Mouse (Mus musculus) urinary bladder, adult 18-20 months (tissue): ENCODE data around the gene Cox6a1.
A peak's percentile ranks its signal among the peaks of the same experiment; 100 is the strongest.
"Not testable (repeated sequence)": the region's sequence is repeated elsewhere in the genome, so short reads cannot be mapped to it uniquely, and the experiment has no call there.

Experiments
- DNase-seq, 2 experiments: peaks; one replicate each; pipeline ENCODE4 v3.0.0; 2022; ENCODE audit warnings: low spot score in 2 of 2, mixed read lengths in 2 of 2

Cox6a1 gene

DNA sequence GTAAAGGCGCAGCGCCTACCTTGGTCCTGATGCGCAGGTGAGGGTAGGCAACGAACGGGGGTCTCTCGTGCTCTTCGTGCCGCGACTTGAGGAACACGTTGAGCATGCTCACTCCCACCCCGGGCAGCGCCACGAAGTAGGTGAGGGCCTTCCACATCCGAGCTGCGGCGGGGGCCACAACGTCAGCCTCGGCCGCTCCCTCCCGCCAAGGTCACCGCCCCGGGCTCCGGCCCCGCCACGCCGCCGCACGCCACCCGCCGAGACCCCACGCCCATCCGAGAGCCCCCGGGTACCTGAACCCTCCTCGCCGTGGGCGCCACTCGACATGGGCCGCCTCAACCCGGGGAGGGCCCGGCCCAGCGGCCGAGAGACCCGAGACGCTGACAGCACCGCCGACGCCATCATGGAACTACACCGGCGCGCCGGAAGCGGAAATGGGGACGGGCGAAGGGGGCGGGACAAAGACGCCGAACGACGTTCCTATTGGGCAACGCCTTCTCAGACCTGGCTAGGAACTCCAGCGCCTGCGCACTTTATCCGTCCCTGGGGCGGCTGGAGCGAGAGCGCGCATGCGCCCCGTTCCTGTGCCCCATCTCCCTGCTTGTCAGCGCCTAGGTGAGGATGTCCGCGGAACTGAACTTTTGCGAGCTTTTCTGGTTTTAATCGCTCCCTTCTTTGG, at the start of gene Cox6a1:
Gene Cox6a1 (minus strand): TSS at position 436 of the 679 bp plus-strand sequence.
- peak; percentile 96 for DNase-seq

DNA sequence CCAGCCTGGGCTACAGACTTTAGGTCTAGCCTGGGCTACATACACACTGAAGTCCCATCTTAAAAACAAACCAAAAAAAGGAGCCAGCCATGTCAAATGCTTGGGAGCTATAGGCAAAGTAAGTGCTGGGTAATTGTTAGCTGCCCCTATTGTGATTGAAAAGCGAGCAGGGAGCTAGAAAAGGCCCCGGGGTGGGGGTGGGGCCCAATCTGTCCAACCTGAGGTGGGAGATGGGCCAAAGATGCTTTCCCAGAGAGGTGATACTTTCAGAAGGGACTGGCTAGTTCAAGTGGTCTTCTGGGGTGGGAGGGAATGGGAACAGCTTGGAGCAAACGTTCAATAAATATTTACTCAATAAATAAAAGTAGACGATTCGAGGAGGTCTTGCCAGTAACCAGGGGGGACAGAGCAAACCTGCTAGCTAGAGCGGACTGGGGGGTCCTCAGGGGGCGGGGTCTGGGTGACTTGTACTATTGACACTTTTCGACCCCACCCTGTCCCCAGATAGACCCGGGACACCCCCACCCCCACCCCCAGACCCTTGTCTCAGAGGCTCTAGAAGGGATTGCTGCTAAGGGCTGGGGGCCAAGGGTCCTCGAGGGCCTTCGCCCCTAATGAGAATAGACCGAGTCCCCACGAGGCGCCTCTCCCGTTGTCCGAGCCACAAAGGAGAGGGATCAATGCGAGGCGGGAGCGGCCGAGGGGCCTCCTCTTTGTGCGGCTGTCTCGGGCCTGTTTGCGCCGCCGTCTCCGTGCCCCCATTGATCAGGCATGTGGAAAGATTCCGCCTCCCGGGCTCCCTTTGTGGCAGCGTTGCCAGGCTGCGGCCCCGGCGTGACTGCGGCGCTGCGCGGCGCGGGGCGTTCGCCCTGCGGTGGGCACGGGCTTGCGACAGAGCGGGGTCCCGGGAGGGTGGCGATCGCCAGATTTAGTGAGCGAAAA, 49.3 kb upstream of the Cox6a1 start:
- no peak for DNase-seq

DNA sequence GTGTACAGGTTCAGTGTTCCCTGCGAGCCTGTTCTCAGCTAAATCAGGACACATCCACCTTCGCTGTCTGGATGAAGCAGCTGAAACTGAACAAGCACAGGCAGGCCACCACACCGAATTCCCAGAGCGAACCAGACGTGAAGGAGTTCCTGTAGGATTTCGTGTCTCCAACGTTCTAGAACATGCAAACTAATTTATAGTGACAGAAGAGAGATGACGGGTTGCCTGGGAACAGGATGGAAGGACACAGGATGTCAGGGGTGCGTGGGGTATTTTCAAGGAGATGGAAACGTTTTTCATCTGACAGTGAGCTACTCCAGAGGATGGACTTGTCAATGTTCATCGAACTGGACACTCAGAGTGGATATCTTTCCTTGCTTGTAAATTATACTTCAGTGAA, 47.9 kb upstream of the Cox6a1 start:
- DNase-seq: no peak

DNA sequence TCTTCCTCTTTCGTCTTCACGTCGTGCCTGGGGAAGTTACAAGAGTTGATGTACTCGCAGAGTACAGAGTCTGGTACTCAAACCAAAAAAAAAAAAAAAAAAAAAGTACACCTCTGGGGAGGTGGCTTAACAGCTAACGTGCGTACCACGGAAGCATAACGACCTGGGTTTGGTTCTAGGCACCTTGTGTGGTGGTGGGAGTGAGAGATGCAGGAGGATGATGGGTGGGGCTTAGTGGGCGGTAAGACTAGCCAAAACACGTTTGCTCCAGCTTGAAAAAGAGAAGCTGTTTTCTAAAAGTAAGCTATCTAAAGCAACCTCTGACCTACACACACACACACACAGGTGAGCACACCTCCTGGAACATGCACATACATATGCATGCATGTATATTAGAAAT, 46.1 kb upstream of the Cox6a1 start:
- no peak for DNase-seq

DNA sequence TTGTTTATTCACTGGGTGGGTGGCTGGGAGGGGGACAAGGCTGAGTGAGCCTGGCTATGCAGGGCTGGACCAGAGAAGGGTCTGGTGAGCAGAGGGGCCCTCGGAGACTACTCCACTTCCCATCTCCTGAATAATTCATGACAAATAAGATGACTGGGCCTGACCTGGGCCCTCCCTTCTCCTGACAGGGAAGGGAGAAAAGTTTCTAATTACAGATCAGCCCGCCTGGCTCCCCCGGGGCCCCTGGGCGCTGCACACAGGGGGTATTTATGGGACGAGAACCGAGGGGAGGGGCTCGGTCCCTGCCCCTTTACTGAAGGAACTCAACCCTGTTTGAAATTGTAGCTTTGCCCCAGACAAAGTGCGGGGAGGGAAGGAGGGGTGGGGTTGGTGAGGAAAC, 45.4 kb upstream of the Cox6a1 start:
- no peak for DNase-seq

DNA sequence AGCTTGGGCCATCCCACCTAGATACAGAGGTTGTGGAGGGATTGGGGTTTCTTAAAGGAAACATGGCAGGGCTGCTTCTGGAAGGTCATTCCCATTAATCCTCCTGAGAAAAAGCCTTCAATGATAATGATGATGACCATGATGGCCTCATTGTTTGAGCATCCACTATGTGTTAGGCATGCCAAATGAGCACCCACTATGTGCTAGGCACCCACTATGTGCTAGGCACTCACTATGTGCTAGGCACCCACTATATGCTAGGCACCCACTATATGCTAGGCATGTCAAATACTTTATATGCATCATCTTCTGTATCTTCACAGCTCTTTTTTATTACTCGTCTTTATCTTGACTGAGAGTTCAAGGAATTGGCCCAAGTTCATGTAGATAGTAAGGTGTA, 44.2 kb upstream of the Cox6a1 start:
- no peak for DNase-seq

DNA sequence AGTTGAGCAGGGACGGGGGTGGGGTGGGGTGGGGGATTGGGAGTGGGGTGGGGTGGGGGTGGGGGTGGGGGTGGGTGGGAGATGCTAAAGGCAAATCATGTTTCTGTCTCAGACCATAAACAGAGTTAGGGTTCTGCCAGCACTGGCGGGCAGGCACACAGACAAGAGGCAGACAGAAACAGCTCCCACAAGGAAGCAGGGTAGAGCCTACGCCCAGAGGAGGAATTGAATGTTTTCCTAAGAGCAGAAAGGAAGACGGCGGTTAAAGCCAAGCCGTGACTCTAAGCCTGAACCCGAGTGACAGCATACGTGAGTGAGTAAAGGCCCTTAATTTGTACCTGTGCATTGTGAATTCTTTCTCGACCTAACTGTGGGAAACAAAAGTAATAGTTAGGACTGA, 43.2 kb upstream of the Cox6a1 start:
- DNase-seq: no peak

DNA sequence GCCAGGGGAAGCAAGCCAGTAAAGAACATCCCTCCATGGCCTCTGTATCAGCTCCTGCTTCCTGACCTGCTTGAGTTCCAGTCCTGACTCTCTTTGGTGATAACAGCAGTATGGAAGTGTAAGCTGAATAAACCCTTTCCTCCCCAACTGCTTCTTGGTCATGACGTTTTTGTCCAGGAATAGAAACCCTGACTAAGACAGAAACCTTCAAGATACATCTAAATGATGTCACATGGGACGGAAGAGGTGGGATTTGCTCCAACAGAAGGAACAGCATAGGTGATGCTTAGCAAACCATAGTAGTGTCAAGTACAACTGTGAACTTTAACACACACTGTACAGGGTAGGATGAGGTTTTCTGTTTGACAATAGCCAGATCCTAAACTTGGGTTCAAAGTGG, 30.1 kb upstream of the Cox6a1 start:
- not testable (repeated sequence) for DNase-seq

DNA sequence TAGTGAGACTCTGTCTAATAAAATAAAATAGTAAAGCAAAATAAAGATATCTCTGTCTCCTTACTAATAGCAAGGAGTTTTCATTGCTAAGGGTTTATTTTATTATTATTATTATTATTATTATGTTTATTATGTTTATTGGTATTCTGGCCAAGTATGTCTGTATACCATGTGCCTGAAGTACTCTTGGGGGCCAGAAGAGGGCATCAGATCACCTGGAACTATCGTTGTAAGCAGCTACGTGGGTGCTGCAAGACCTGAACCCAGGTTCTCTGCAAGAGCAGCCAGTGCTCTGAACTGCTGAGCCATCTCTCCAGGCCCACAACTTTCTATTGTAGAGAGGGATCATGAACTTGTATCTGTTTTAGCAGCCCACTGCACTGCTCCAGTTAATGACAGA, 26.7 kb upstream of the Cox6a1 start:
- no peak for DNase-seq

DNA sequence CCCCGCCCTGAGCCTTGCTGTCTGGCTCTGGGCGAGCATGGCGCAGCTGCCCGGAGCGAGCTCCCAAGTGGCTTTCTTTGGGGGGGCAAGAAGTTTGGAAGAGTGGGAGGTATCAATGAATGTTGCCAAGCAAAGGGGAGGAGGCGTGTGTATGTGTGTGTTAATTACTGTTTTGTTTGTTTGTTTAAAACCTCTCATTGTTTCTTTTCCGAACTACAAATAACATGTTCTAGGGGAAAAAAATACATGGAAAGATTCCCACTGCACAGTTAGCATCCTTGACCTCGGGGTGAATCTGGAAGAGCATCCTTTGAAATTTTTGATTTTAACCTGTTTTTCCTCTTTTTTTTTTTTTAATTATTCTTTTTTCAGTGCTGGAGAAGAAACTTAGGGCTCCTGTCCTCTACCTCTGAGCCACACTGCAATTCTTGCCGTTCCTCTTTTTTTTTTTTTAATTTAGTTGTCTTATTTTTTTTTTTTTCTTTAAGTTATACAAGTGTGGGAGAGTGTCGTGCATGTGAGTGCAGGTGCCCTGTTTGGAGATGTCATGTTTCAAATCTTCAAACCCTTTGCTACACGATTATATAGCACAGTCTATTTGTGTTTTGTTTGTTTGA, 25.5 kb upstream of the Cox6a1 start:
- DNase-seq: no peak

DNA sequence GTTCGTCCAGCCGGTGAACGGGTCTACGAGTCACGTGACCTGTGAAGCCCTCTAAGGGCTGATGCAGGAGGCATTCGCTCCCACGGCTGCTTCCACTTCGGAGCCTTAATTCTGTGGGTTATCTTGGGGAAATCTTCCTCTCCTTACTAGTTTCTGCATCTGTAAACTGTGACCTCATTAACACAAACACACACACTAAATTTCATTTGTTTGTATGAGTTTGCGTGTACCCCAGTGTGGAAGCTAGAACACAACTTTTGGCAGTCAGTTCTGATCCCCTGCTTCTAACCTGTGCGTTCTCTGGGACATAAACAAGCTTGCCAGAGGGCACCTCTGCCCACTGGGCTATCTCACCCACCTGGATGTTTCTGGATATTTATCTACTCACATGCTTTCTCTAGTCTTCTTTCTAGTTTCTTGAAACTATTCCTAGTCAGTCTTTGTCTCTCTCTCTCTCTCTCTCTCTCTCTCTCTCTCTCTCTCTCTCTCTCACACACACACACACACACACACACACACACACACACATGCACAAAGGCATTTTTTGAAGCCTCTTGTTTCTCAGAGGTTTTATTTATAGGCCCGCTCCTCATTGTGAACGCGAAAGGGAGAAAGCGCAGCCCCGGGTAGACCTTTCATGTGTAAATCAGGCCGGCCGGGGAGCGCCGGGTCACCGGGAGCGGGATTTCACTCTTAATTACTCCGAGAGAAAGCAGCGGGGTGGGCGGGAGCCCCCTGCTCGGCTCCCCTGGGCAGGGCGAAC, 24.8 kb upstream of the Cox6a1 start:
- DNase-seq: no peak

DNA sequence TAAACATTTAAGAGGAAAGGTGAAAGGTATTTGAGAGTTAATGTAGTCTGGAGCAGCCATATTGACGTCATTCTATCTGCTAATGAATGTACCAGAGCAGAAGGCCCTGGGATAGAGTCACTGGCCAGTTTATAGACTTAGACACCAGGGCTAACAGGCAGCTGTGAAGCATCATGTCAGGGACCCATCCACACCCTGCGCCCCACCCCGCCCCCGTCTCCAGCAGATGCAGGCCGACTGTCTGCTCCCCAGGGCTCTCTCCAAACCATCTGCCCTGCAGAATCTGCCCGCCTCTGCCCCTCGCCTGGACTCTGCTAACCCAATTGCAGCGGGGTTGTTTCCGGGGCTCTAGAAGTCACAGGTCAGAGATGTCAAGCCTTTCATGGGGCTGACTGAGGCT, 23.0 kb upstream of the Cox6a1 start:
- DNase-seq: peak in 1 of 2 experiments; percentile 40

DNA sequence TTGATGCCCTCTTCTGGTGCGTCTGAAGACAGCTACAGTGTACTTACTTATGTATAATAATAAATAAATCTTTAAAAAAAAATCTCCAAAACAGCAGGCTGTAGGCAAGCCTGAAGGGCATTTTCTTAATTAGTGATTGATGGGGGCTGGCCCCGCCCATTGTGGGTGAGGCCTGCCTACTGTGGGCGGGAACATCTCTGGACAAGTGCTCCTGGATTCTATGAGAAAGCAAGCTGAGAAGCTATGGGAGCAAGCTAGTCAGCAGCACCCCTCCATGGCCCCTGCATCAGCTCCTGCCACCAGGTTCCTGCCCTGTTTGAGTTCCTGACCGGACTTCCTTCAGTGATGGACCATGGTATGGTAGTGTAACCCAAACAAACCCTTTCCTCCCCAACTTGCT, 16.0 kb upstream of the Cox6a1 start:
- no peak for DNase-seq

DNA sequence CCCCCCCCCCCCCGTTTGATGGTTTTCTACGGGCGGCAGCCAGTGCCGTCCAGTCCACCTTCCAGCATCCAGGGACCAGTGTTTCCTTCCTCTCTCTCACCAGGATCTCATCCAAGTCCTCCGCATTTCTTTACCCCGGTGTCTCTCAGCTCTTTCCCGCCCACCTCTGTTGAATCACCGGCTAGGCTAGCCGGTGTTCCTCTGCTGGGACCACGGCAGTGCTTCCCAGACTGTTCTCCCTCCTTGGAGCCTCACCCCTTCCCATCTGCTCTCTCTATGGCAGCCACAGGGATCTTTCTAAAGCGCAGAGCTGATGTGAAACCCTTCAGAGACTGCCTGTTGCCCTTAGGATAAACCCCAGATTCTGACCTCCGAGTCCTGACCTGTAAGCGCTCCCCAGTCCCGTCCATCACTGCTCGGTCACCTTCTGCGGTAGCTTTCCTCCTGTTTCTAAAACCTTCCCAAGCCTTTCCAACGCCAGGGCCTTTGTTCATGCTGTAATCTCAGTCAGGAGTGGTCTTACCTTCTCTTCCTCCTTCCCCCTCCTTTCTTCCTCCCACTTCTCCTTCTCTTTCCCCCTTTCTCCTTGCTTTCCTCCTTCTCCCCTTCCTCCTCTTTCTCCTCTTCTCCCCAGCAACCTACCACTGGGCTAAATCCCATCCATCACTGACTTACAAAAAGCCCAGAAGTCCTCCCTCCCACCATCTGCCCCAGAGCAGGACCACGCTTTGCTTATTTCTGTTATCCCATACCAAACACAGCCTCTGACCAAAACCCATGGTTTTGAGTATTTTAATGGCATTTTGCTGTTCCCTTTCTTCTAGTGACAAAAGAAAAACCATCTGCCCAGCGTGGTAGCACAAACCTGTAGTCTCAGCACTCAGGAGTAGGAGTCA, 14.3 kb upstream of the Cox6a1 start:
- DNase-seq: no peak

DNA sequence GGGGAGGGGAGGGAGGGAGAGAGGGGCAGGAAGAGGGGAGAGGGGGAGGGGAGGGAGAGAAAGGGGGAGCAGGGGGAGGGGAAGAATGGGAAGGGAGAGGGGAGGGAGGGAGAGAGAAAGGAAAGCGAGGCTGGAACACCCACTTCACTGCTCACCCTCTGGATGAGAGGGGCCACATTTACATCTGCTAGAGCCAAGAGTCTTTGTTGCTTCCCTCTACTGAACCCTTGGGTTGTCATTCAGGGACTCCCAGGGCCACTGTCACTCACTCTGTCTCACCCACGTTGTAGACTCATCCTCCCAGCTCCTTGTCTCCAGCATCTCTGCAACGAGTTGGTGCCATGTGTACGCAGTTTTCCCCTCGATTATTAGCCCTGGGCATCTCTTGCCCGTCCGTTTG, 13.4 kb upstream of the Cox6a1 start:
- DNase-seq: no peak

DNA sequence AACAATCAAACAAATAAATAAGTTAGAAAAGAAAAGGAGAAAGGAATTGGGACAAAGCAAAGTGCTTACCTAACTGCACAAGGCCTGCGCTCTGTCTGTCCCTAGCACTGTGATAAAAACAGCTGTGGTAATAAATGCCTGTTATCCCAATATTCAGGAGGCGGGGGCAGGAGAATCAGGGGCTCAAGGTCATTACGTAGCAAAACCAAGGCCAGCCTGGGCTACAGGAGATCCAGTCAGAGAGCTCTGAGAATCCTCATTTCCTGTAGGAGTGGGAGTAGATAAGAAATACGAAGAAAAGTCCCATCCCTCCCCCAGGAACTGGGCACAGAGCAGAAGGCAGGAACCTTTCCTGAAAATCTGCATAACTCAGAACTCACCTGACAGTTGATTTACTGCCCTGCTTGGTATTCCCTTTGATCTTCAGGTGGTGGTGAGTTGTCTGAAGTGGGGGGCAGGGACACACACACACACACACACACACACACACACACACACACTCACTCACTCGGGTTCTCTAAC, 11.1 kb upstream of the Cox6a1 start:
- DNase-seq: no peak

DNA sequence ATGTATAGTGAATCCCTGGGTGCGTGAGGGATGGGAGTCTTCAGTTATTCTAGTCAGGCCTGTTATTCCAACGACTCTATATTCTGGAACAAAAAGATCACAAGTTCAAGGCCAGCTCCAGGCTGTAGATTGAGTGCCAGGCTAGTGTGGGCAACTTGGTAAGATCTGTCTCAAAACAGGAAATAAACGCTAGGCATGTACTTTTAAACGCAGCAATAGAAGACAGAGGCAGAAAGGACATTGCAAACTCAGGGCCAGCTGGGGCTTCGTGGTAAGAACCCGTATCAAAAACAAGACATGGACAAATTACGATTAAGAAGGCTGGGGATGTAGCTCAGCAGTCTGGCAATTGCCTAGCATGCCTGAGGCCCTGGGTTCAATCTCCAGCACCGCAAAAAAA, 10.7 kb upstream of the Cox6a1 start:
- DNase-seq: no peak

DNA sequence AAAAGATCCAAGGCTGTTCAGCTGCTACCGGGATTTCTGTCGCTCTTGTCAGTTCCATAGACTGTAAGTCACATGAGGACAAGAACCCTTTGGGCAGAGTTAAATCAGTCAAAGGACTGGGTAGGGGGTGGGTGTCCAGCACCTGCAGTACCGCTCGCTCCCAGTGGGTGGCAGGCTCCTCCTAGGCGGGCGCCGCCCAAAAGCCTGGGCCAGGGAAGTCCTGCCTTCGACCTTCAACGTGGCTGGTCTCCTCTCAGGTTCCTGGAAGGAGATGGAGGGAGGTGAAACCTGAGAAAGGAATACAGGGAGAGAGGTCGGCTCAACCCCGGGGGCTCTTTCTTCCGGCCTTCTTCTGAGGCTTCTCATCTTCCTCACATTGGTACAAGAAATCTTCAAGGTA, 10.1 kb upstream of the Cox6a1 start:
- DNase-seq: peak; percentile 53 to 83

DNA sequence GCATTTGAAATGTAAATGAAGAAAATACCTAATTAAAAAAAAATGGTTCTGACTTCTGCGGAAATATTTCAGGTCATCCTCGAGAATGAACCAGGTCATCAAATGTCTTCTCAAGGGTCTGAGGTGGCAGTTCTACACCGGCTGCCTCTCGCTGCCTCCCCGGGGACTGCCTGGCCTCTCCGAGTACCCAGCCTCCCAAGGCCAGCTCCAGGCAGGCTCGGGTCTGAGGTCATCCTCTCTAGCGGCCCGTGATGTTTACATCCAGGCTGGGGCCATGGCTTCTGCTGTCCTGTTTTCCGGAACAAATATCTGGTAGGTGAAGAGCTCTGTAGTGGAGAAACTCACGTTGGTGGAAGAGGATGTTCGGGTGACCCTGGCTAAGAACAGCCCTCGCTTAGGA, 6.3 kb upstream of the Cox6a1 start:
- no peak for DNase-seq

DNA sequence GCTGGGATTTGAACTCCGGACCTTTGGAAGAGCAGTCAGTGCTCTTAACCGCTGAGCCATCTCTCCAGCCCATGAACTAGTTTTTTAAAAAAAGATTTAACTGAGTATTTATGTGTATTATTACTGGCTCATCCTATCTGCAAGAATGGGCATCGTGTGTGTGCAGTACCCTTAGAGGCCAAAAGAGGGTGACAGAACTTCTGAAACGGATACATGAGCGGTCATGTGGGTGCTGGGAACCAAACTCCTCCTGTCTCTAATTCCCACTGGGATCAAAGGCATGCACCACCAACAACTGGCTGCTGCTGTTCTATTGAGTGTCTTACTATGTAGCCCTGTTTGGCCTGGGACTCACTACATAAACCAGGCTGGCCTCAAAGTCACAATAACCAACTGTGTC, 2.6 kb upstream of the Cox6a1 start:
- DNase-seq: no peak

DNA sequence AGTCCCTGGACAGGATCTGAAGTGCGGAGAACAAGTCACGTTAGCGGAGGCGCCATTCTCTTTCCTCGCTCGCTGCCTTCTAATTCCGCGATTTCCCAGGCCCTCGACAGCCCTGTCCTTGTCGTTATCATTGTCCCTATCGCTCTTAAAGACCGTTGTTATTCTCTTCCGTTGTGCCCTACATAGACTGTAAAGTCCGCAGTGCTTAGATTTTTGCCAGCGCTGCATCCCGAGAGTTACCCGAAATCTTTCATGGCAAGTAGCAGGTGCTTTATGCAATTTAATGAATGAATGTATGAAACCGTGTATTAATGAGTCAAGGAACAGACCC, 409 bp upstream of the Cox6a1 start:
- DNase-seq: no peak
